Mouse (Mus musculus) gastrocnemius, postnatal 25 days (tissue): ENCODE measurements around the gene Arid3b. TPM values are rescaled to one million over a fixed set of nuclear protein-coding genes. Genes with fewer than 3 reads are reported as not detected.

Experiments used
- DNase-seq: peaks from one replicate; pipeline ENCODE4 v3.0.0; 2022
- total RNA-seq, 2 experiments: library from RNA; stranded (reverse); gene quantifications; 1 replicate in 1 of 2; 2 replicates in 1 of 2; pipeline ENCODE4 v1.2.3; 2021

Gene Arid3b
- total RNA-seq, 2 experiments from 2014 or later: 2.1 to 2.8 TPM

DNA sequence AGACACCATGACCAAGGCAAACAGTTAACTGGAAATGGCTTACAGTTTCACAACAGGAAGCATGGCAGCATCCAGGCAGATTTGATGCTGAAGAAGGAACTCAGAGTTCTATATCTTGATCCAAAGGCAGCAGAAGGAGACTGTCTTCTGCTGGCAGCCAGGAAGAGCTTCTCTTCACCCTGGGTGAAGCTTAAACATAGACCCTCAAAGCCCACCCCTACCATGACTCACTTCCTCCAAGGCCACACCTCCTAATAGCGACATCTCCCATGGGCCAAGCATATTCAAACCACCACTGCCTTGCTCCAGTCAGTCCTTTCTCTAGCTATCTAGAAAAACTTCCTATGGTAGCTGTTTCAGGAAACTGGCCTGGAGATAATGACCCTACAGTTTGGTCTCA, 89.5 kb downstream of the Arid3b start:
- no peak for DNase-seq

- DNase-seq: no peak
Measured at GRCm38 (mm10) chr9:57744462-57745091, 92.0 kb downstream of the Arid3b start.

Other genes with a start within 250 kb of the Arid3b start
- gene Ulk3, start 247.3 kb downstream of the Arid3b start, total RNA-seq: 1 to 10 TPM; 3.8 to 4.0 TPM
- not detected for gene Cplx3, start 230.5 kb downstream of the Arid3b start, total RNA-seq
- not detected for gene Lman1l, start 216.0 kb downstream of the Arid3b start, total RNA-seq
- gene Csk, start 183.2 kb downstream of the Arid3b start, total RNA-seq: 10 to 100 TPM in 1 of 2 experiments, 1 to 10 TPM in 1; 8.4 to 13.0 TPM
- gene Cyp1a2, start 153.1 kb downstream of the Arid3b start, total RNA-seq: not detected
- gene Cyp1a1, start 148.9 kb downstream of the Arid3b start, total RNA-seq: under 1 TPM; 0.21 to 0.31 TPM
- gene Edc3, start 128.3 kb downstream of the Arid3b start, total RNA-seq: 1 to 10 TPM; 4.9 to 6.0 TPM
- gene Clk3, start 70.9 kb downstream of the Arid3b start, total RNA-seq: 10 to 100 TPM; 28.7 to 31.3 TPM
- 10 to 100 TPM; 62.2 to 63.6 TPM for gene Ubl7, start 74.2 kb upstream of the Arid3b start, total RNA-seq
- 1 to 10 TPM; 8.8 to 9.8 TPM for gene Sema7a, start 103.3 kb upstream of the Arid3b start, total RNA-seq
- gene Cyp11a1, start 169.6 kb upstream of the Arid3b start, total RNA-seq: under 1 TPM; 0.15 to 0.32 TPM
- under 1 TPM; 0.38 to 0.41 TPM for gene Stra6, start 227.0 kb upstream of the Arid3b start, total RNA-seq